Mouse (Mus musculus): ENCODE results near the gene Tnip1. TPM values are rescaled to one million over a fixed set of nuclear protein-coding genes. Genes with fewer than 3 reads are reported as not detected.

The Tnip1 gene
- polyA plus RNA-seq (2015; fragmentation: Nextera tagmentation; extraction: Ambion mirVana) = 17.6 and 22.7 TPM in 2 replicates

DNA sequence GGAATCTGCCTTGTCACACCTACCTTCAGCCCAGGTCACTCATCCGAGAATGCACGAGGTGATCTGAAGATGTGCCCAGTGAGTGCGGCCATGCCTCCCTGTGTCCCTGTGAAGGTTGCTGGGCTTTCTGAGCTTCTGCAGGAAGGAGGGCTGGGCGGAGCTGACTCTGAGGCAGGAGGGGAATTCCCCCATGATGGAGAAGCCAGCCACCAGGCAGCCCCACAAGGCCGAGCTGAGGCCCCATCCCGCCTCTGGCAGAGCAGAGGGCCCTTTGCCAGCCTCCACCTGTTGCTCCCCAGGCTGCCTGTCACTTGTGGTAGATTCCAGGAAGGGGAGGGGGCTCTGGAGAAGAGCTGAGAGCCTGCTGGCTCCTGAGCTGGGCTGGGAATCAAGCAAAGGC, at the start of gene Tnip1:
Gene Tnip1, minus strand, starts transcription at position 108 of the 400 bp plus-strand sequence.
- no peak within 1 kb of the TSS for H3K4me3 ChIP-seq (ENCODE audit: low read depth, low read length)
- H3K27ac ChIP-seq (ENCODE audit: low read length) = no peak within 1 kb of the TSS
- H3K9me3 ChIP-seq (ENCODE audit: low read length) = no peaks in the 10 kb centered on the region
- ATAC-seq = no peak
- H3K9ac ChIP-seq (replicated peaks; ENCODE audit: low read depth) = no peak within 1 kb of the TSS
- DNase-seq (ENCODE audit: low spot score) = no peak
- WGBS = 19% methylated on average over 6 of the region's 6 CpGs
- H3K4me1 ChIP-seq (ENCODE audit: insufficient read depth, low read depth, low read length) = no peaks in the 10 kb centered on the region
- no peaks in the 10 kb centered on the region for H3K27me3 ChIP-seq (replicated peaks; ENCODE audit: insufficient read depth, low read length)
- TF ChIP-seq CTCF (IDR thresholded peaks at IDR 0.05) (no peak), EP300 (IDR thresholded peaks at IDR 0.05) (no peak)
- H3K36me3 ChIP-seq (ENCODE audit: insufficient read depth, low read length) = no peaks in the 10 kb centered on the region
- H3K4me2 ChIP-seq (replicated peaks; ENCODE audit: low read depth, low read length) = no peak within 1 kb of the TSS

DNA sequence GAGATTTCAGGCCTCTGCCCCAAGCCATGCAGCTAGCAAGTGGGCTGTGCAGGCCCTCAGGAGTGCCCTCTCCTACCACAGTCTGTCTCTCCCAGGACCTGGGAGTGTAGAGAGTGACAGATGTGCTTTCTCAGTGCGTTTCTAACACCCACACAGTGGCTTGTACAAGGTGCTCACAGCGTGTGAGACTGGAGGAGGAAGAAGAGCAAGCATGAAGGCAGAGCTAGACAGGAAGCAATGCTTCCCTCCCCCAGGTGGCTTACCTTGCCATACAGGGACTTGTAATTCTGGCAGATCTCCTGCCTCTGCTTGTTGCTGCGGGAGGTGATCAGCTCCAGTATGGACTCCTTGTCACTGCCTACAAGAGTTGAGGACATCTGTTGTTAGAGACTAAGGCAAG, 48.7 kb upstream of the Tnip1 start:
- Histone ChIP-seq H3K4me2 (replicated peaks; ENCODE audit: low read depth, low read length) (no peak overlapping the region), H3K27ac (ENCODE audit: low read length) (no peak overlapping the region), H3K4me3 (ENCODE audit: low read depth, low read length) (no peak overlapping the region), H3K9ac (replicated peaks; ENCODE audit: low read depth) (no peak overlapping the region), H3K36me3 (ENCODE audit: insufficient read depth, low read length) (peaks cover 33% of the 10 kb centered on the region), H3K27me3 (replicated peaks; ENCODE audit: insufficient read depth, low read length) (no peaks in the 10 kb centered on the region), H3K4me1 (ENCODE audit: insufficient read depth, low read depth, low read length) (peaks cover 9% of the 10 kb centered on the region; the same call in 1 of the 2 replicates), H3K9me3 (ENCODE audit: low read length) (no peaks in the 10 kb centered on the region)
- 87% methylated on average over 3 of the region's 3 CpGs for WGBS
- no peak for DNase-seq (ENCODE audit: low spot score)
- TF ChIP-seq CTCF (IDR thresholded peaks at IDR 0.05) (no peak), EP300 (IDR thresholded peaks at IDR 0.05) (no peak)
- no peak for ATAC-seq

DNA sequence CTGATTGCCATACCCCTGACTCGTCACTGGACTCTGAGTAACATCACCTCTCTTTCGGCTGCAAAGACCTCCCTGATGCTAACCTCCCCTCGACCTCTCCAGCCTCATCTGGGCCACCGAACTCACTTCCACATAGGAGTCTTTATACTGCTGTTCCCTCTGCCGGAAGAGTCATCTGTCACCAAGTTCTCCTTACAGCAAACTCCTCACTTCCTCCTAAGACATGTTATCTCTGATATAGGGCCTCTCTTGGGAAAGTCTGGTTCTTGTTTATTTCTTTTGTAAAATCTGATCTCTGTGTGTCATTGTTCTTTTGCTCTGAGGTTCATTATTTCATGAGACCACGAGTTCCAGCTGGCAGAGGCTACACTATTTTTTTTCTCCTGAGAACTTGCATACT, 45.5 kb upstream of the Tnip1 start:
- WGBS = 61% methylated on average over 6 of the region's 6 CpGs
- H3K4me1 ChIP-seq (ENCODE audit: insufficient read depth, low read depth, low read length) = no peaks in the 10 kb centered on the region; the same call in 1 of the 2 replicates
- no peaks in the 10 kb centered on the region for H3K9me3 ChIP-seq (ENCODE audit: low read length)
- DNase-seq (ENCODE audit: low spot score) = no peak
- peaks cover 57% of the 10 kb centered on the region for H3K36me3 ChIP-seq (ENCODE audit: insufficient read depth, low read length)
- H3K27me3 ChIP-seq (replicated peaks; ENCODE audit: insufficient read depth, low read length) = no peaks in the 10 kb centered on the region
- H3K4me2 ChIP-seq (replicated peaks; ENCODE audit: low read depth, low read length) = no peak overlapping the region
- TF ChIP-seq CTCF (IDR thresholded peaks at IDR 0.05) (no peak), EP300 (IDR thresholded peaks at IDR 0.05) (no peak)
- no peak overlapping the region for H3K27ac ChIP-seq (ENCODE audit: low read length)
- H3K9ac ChIP-seq (replicated peaks; ENCODE audit: low read depth) = no peak overlapping the region
- ATAC-seq = no peak
- no peak overlapping the region for H3K4me3 ChIP-seq (ENCODE audit: low read depth, low read length)

DNA sequence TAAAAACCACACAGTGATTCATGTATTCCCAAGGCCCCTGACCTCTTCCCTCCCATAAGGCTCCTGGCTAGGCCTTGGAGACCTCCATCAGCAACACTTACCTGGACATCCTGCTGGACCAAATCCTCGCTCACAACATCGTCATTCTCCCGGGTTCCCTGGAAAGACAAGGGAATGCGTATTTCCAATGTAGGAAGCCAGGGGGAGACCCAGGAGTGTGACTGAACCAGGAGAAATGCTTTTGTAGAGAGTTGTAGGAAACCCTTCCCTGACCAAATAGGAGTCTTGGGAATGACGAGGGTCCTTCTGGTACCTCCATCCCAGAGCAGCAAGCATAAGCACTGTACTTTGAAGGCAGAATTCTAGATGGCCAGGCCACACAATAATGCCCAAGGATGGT, 43.0 kb upstream of the Tnip1 start:
- no peak for ATAC-seq
- Histone ChIP-seq H3K36me3 (ENCODE audit: insufficient read depth, low read length) (peaks cover 57% of the 10 kb centered on the region), H3K4me2 (replicated peaks; ENCODE audit: low read depth, low read length) (no peak overlapping the region), H3K4me3 (ENCODE audit: low read depth, low read length) (no peak overlapping the region), H3K9ac (replicated peaks; ENCODE audit: low read depth) (no peak overlapping the region), H3K9me3 (ENCODE audit: low read length) (no peaks in the 10 kb centered on the region; the same call in 1 of the 2 replicates), H3K27ac (ENCODE audit: low read length) (no peak overlapping the region), H3K4me1 (ENCODE audit: insufficient read depth, low read depth, low read length) (no peaks in the 10 kb centered on the region), H3K27me3 (replicated peaks; ENCODE audit: insufficient read depth, low read length) (no peaks in the 10 kb centered on the region)
- 78% methylated on average over 5 of the region's 5 CpGs for WGBS
- TF ChIP-seq EP300 (IDR thresholded peaks at IDR 0.05) = no peak
- peak; percentile 42 for TF ChIP-seq CTCF (IDR thresholded peaks at IDR 0.05)
- DNase-seq (ENCODE audit: low spot score) = no peak

DNA sequence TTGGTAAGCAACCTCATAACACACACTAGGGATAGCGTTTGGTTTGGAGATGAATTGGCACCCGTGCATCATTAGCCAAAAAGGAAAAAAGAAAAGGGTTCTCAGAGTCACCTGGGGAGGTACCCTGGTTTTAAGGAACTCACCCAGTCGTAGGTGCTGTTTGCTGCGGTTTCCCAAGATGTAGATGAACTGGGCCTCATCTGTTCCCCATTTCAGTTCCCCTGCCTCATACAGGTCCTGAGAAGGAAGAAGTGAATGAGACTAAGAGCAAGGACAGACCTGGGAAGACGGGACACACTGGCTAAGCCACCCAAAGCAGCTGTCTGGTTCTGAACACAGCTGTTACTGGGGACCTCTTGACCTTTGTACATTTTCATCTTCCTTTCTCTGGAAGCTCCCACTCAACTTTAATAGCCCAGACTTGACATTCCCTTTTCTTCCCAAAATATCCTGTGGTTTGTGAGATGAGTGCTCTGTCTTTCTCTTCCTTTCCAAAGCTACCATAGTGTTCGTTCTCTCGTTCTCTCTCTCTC, 42.3 kb upstream of the Tnip1 start:
- no peak overlapping the region for H3K4me3 ChIP-seq (ENCODE audit: low read depth, low read length)
- no peak overlapping the region for H3K9ac ChIP-seq (replicated peaks; ENCODE audit: low read depth)
- no peaks in the 10 kb centered on the region for H3K4me1 ChIP-seq (ENCODE audit: insufficient read depth, low read depth, low read length)
- peaks cover 59% of the 10 kb centered on the region for H3K36me3 ChIP-seq (ENCODE audit: insufficient read depth, low read length)
- H3K9me3 ChIP-seq (ENCODE audit: low read length) = no peaks in the 10 kb centered on the region; the same call in 1 of the 2 replicates
- no peaks in the 10 kb centered on the region for H3K27me3 ChIP-seq (replicated peaks; ENCODE audit: insufficient read depth, low read length)
- TF ChIP-seq CTCF (IDR thresholded peaks at IDR 0.05) (no peak), EP300 (IDR thresholded peaks at IDR 0.05) (no peak)
- H3K4me2 ChIP-seq (replicated peaks; ENCODE audit: low read depth, low read length) = no peak overlapping the region
- ATAC-seq (no peak), DNase-seq (ENCODE audit: low spot score) (no peak)
- no peak overlapping the region for H3K27ac ChIP-seq (ENCODE audit: low read length)
- 82% methylated on average over 7 of the region's 7 CpGs for WGBS

DNA sequence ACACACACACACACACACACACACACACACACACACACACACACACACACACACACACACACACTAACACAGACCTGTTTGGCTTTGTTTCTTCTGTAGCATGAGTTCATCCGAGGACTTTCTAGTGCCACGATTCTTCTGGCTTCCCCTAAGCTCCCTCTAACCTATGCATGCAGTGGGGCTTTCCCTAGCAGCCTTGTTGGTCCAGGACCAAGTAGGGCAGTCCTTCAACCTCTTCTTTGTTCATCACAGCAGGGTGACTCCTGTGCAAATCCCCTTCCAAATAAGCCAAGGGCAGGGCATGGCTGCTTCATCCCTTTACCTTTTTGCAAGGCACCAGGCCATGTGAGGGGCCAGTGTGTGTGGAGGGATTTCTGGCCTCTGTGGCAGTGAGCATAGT, 36.0 kb upstream of the Tnip1 start:
- Histone ChIP-seq H3K4me1 (ENCODE audit: insufficient read depth, low read depth, low read length) (no peaks in the 10 kb centered on the region), H3K36me3 (ENCODE audit: insufficient read depth, low read length) (peaks cover 44% of the 10 kb centered on the region), H3K9me3 (ENCODE audit: low read length) (no peaks in the 10 kb centered on the region; the same call in 1 of the 2 replicates), H3K4me2 (replicated peaks; ENCODE audit: low read depth, low read length) (no peak overlapping the region), H3K27ac (ENCODE audit: low read length) (no peak overlapping the region), H3K4me3 (ENCODE audit: low read depth, low read length) (no peak overlapping the region), H3K9ac (replicated peaks; ENCODE audit: low read depth) (no peak overlapping the region), H3K27me3 (replicated peaks; ENCODE audit: insufficient read depth, low read length) (no peaks in the 10 kb centered on the region)
- WGBS = 59% methylated on average over 2 of the region's 2 CpGs
- DNase-seq (ENCODE audit: low spot score) = no peak
- TF ChIP-seq EP300 (IDR thresholded peaks at IDR 0.05) (no peak), CTCF (IDR thresholded peaks at IDR 0.05) (no peak)
- peak; percentile 41; the same call in 1 of the 2 replicates for ATAC-seq

All from lung, postnatal 0 days (tissue).